Mouse (Mus musculus) c-Kit-positive CD71-positive TER-119-negative erythroid progenitor cells, embryonic 14.5 days (primary cell): Measurements from ENCODE around the gene Spns3.
"Not testable (repeated sequence)": the region's sequence is repeated elsewhere in the genome, so short reads cannot be mapped to it uniquely, and the experiment has no call there.

Source experiments
- DNase-seq: peaks from one replicate; pipeline ENCODE4 v3.0.0-alpha.2; 2013; ENCODE audit warnings: low read depth

Spns3 gene

GRCm38 (mm10) chr11:72558155-72558554 lies 7.8 kb upstream of the Spns3 start:
- DNase-seq = no peak

GRCm38 (mm10) chr11:72556953-72557352 lies 6.6 kb upstream of the Spns3 start:
- no peak for DNase-seq

- DNase-seq = no peak
Observed at GRCm38 (mm10) chr11:72556470-72556869, 6.2 kb upstream of the Spns3 start.

- DNase-seq = no peak
Observed at GRCm38 (mm10) chr11:72551531-72552105, 1.3 kb upstream of the Spns3 start.

GRCm38 (mm10) chr11:72547181-72547580 lies 3.1 kb downstream of the Spns3 start:
- DNase-seq = no peak

- peak; percentile 57 for DNase-seq
Observed at GRCm38 (mm10) chr11:72544716-72545115, 5.6 kb downstream of the Spns3 start.

- not testable (repeated sequence) for DNase-seq
Observed at GRCm38 (mm10) chr11:72543692-72544091, 6.6 kb downstream of the Spns3 start.

GRCm38 (mm10) chr11:72542586-72542985 lies 7.7 kb downstream of the Spns3 start:
- DNase-seq = no peak

- no peak for DNase-seq
Observed at GRCm38 (mm10) chr11:72541928-72542327, 8.4 kb downstream of the Spns3 start.

- DNase-seq = no peak
Observed at GRCm38 (mm10) chr11:72540437-72540836, 9.9 kb downstream of the Spns3 start.

- DNase-seq = no peak
Observed at GRCm38 (mm10) chr11:72538811-72539210, 11.5 kb downstream of the Spns3 start.

GRCm38 (mm10) chr11:72538037-72538755 lies 12.1 kb downstream of the Spns3 start:
- DNase-seq = no peak

GRCm38 (mm10) chr11:72537503-72537902 lies 12.8 kb downstream of the Spns3 start:
- DNase-seq = no peak

GRCm38 (mm10) chr11:72535519-72535918 lies 14.8 kb downstream of the Spns3 start:
- no peak for DNase-seq

- DNase-seq = no peak
Observed at GRCm38 (mm10) chr11:72532890-72533289, 17.4 kb downstream of the Spns3 start.

GRCm38 (mm10) chr11:72531632-72532031 lies 18.7 kb downstream of the Spns3 start:
- DNase-seq = no peak

GRCm38 (mm10) chr11:72531144-72531543 lies 19.2 kb downstream of the Spns3 start:
- DNase-seq = no peak

GRCm38 (mm10) chr11:72526190-72526589 lies 24.1 kb downstream of the Spns3 start:
- DNase-seq = no peak

GRCm38 (mm10) chr11:72523711-72524110 lies 26.6 kb downstream of the Spns3 start:
- DNase-seq = no peak

- no peak for DNase-seq
Observed at GRCm38 (mm10) chr11:72522616-72523041, 27.7 kb downstream of the Spns3 start.

GRCm38 (mm10) chr11:72521598-72522541 lies 28.4 kb downstream of the Spns3 start:
- DNase-seq = no peak

GRCm38 (mm10) chr11:72519895-72520294 lies 30.4 kb downstream of the Spns3 start:
- DNase-seq = no peak

GRCm38 (mm10) chr11:72519189-72519588 lies 31.1 kb downstream of the Spns3 start:
- no peak for DNase-seq
